Mouse (Mus musculus) large intestine, adult 2 months (tissue): ENCODE data around the gene Prss16. TPM values are rescaled to one million over a fixed set of nuclear protein-coding genes. Genes with fewer than 3 reads are reported as not detected.

Experiments
- DNase-seq: peaks from one replicate; pipeline ENCODE4 v3.0.0-alpha.2; 2012; ENCODE audit warnings: low read depth, low spot score
- WGBS: fragments of 180-500 bp; shearing (Covaris S2); methylation state at CpG from one replicate; pipeline ENCODE4 v1.1.7; 2018; 5-methylcytosine and 5-hydroxymethylcytosine counted together
- polyA plus RNA-seq: library from polyadenylated mRNA; depleted of rRNA; stranded (reverse); fragments of >200 nt; gene quantifications from 2 replicates; pipeline ENCODE4 v1.2.3, GENCODE M21; 2012

Prss16 gene
- polyA plus RNA-seq, 1 experiment = 2.9 TPM

DNA sequence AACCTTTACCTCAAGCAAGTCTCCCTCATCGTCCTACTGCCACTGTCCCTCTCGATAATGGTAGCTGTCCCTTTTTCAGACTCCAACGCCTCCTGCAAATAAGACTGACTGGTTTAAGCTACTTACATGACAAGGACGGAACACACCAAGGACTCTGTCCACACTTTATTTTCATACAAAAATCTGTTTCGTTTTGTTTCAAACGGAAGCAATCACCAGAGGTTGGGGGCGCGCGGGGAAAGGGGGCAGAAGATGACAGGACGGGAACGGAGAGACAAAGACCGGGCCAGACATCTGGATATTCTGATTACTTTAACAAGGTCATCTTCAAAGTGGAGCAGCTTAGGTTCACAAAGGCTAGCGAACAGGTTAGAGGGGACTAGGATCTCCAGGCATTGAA, 4.2 kb upstream of the Prss16 start:
- no peak for DNase-seq

DNA sequence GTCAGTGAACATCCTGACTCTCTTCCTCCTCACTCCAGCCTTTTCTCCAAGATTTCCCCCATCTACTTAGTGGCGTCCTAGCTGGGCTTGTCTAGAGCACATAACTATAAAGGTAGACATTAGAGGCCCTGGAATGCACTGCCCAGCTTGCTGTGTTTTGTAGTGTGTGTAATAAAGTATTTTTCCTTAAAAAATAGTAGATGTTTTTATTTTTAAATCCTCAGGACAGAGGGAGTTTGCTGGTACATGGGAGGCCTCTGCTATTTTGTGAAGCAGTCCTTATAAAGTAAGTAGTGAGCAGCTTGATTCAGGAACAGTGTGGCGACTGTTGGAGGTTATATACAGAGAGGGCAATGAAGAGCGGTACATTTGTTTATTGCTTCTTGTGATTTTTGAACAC, 835 bp downstream of the Prss16 start:
- WGBS = 85% methylated on average over 3 of the region's 3 CpGs
- no peak for DNase-seq

More for the DNA sequence above, 4.2 kb upstream of the Prss16 start:
- WGBS = 28% methylated on average over 13 of the region's 13 CpGs

DNA sequence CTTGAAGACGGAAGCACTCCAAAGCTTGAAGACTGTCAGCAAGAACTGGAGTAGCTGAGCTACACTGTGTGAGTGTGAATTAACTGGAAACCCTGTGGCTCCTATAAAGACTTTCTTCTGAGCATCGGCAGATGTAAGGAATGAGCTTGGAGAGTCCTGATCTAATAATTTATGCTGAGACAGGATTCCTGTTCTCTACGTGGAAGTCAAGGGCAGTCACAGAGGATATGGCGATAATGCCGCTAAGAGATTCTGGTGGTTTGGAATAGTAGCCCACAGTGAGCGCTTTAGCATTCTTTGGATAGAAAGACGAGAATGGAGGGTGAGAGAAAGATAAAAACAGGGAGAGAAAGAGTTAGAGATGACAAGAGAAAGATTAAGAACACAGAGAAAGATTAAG, 1.7 kb downstream of the Prss16 start:
- 68% methylated on average over 7 of the region's 7 CpGs for WGBS
- DNase-seq = no peak

DNA sequence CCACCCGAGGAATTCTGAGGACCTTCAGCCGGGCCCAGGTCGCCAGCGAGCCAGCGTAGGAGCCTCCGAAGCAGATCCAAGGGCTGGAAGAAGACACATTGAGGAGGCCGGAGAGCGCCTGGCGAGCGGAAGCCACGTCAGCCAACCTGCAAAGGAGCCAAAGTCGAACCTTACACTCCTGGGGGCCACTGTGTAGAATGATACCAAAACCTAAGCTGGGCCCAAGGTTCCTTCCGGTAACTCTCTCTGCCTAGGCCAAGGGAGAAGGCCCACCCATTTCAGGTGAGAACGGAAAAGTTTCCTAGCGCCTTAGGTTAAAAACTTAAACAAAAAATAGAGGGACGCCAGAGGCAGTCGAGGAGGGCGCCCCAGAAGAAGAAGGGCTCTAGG, 2.4 kb downstream of the Prss16 start:
- WGBS = 13% methylated on average over 18 of the region's 18 CpGs
- DNase-seq = no peak

DNA sequence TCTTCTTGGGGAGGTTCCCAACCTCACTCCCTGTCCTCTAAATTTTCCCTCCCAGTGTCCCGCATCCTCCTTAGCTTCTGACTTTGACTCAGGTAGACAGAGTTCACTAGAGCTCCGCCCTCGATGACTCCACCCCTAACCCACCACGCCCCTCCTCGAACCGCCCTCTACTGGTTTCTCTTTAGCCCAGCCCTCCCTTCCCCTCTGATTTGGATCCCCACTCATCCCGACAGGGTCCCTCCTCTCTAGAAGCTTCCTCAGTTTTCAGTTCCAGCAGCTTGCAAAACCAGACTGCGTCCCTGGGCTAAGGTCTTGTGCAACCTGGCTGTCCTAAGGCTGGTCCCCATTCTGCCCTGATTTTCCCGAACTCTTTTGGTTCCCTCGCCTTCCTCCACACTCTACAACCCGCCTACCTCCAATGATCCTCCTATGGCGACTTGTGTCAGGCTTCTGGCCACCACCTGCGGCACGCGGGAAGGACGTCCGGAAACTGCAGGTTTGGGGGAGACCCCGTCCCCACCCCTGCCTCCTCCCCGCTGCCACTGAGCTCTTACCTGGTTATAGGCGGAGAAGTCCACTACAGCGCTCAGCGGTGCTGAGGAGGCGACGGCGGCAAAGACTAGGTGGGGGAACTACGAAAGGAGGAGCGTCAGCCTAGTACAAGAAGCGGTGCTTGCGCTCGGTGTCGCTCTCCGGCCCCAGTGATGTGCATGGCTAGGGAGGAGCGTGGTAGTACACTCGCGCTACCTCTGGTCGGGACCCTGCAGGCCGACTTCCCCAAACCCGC, 3.0 kb downstream of the Prss16 start:
- WGBS = 1% methylated on average over 37 of the region's 38 CpGs
- DNase-seq = no peak

DNA sequence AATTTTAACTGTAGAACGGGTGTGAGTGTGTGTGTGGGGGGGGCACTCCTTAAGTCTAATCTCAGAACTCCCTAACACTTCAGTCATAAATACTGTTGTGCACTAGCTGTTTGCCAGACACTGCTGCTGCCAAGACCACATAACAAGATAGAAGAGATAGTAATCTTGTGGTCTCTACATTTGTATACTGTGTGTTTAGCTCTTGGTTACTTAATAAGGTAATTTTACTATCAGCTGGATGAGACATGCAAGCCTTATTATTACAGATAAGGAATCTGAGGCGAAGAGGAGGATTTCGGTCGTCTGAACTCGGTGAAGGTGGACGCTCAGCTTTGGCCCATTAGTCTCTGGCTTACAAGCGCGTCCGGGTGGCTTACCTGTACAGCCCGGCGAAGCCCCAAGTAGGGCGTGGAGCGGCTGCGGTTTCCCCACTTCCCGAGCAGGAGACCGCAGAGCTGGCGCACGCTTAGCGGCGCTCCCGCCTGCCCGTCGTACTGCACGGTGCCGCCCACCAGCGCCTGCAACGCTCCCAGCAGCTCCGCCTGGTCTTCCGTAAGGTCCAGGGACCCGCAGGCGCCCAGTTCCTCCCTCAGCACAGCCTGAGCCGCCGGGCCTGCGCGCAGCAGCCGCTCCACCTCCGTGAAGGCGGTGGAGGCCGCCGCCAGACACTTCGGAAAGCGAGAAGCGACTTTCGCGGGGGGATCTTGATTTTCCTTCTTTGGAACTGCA, 3.8 kb downstream of the Prss16 start:
- no peak for DNase-seq
- under 1% methylated on average over 45 of the region's 45 CpGs for WGBS

DNA sequence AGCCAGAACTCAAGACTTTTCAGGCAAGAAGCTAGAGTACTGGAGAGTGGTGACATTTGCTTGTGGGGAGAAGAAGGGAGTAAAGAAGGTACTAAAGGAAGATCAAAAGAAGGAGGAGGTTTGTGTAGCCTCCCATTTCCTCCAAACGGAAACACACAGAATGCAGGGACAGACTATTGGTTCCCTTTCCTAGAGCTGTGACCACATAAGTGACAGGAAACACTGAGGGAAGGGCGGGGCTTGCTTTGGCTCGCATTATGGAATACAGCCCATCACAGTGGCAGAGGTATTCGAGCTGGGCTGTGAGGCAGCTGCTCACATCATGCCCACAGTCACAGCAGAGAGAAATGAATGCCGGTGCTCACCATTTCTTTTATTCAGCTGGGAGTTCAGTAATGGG, 7.7 kb downstream of the Prss16 start:
- no peak for DNase-seq
- 25% methylated on average over 5 of the region's 5 CpGs for whole genome bisulfite sequencing

DNA sequence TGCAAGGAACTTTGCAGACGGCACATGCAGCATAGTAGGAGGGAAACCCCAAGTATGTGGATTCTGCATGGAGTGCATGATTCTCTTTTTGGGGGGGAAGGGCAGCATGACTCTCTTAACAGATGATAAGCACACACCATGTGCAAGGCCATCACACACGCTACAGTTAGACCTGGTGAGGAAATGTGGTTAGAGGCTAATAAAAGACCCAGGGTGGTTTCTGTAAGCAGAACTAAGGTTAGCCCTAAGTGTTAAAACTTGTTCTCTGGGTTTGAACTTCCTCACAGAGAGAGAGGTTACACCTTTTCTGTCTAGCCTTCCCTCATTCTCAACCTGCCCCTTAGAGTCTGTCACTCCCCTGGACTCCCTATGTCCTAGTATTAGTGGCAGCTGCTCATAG, 8.2 kb downstream of the Prss16 start:
- WGBS = 64% methylated on average over 2 of the region's 2 CpGs
- DNase-seq = no peak

DNA sequence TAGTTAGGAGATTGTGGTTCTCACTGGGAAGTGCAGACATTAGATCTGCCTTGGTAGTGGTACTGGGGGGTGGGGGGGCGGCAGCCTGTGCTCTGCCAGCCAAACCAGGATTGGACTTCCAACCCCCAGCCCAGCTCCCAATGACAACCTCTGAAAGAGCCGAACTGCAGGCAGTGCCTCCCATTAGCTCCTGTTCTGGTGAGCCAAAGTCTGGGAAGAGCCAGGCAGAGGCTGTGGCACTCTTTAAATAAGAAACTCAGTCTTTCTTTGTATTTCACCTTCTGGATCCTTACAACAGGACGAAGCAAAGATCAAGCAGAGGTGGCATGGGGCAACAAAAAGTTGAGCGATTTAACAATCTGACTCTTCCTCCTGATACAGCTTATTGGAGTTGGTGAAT, 10.4 kb downstream of the Prss16 start:
- DNase-seq = no peak
- WGBS = 52% methylated on average over 4 of the region's 4 CpGs

DNA sequence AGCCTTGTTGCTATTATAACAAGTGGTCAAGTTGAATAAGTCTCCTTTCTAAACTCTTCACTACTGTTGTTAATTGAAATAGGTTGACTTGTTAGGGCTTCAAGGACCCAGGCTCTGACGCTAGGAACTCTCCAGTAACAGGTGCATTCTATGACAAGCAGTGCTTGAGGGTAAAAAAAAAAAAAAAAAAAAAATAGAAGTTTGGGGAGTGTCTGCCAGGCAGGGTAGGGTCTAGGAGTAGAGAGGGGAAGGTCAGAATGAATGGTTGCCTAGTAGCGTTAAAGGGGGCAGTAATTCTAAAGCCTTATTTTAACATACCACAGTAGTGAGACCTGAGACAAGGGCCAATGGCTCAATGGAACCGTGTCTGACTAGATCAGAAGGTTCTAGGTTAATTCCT, 11.1 kb downstream of the Prss16 start:
- 40% methylated on average over 3 of the region's 3 CpGs for WGBS

DNA sequence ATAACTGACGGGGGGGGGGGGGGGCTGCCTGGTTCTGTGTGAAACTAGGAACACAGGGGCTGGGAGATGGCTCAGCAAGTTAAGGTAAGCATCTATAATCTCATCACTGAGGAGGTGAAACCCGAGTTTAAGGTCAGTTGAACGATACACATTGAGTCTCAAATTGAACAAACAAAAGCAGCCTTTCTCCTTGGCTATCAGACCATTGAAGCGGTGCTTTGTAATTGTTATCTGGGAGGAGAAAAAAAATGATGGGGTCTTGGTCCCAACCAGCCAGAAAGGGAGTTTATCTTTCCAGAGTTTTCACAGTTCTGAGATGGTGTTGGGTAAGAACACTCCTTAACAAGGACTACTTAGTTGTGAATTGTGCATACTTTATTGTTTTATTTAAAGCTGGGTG, 11.7 kb downstream of the Prss16 start:
- no peak for DNase-seq
- WGBS = 17% methylated on average over 4 of the region's 4 CpGs

More for the DNA sequence above, 11.1 kb downstream of the Prss16 start:
- DNase-seq = no peak

DNA sequence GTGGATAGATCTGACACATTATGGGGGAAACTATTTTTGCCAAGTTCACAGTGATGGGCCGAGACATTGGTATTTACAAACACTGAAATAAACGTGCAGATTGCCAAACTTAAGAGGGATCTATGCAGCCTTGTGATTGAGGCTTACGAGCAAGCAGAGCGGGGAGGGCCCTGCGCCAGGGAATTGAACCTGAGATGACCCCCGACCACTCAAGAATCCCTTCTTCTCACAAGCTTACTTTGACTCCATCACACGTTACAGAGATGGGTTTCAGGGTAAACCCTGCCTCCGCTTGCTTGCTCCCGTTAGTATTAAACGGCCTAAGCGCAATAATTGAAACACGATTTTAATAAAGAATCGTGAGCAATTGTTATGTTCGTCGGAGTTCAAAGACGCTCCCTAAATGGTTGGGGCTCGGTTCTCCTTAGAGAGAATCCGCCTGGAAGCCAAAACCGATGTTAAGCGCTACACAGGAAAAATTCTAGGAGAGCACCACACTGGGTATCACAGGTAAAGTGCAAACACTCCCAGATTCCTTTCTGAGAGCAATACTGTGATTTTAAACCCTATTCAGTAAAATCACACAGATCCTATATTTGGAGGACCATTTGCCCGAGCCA, 12.2 kb downstream of the Prss16 start:
- WGBS = 11% methylated on average over 21 of the region's 21 CpGs
- DNase-seq = no peak

DNA sequence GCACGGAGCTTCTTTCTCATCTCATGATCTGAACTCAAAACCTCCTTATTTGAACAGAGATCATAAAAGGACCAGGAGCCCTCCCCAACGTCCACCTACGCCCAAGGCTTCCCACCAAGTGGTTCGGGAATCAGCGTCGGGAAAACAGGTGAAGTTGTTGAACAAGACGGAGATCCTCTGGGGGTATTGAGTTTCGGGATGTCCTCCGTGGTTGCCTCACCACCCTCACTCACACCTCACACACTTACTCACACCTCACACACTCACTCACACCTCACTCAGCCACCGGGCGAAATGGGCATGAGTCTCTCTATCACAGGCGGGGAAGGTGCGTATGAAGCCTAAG, 12.7 kb downstream of the Prss16 start:
- no peak for DNase-seq
- WGBS = 8% methylated on average over 13 of the region's 13 CpGs

DNA sequence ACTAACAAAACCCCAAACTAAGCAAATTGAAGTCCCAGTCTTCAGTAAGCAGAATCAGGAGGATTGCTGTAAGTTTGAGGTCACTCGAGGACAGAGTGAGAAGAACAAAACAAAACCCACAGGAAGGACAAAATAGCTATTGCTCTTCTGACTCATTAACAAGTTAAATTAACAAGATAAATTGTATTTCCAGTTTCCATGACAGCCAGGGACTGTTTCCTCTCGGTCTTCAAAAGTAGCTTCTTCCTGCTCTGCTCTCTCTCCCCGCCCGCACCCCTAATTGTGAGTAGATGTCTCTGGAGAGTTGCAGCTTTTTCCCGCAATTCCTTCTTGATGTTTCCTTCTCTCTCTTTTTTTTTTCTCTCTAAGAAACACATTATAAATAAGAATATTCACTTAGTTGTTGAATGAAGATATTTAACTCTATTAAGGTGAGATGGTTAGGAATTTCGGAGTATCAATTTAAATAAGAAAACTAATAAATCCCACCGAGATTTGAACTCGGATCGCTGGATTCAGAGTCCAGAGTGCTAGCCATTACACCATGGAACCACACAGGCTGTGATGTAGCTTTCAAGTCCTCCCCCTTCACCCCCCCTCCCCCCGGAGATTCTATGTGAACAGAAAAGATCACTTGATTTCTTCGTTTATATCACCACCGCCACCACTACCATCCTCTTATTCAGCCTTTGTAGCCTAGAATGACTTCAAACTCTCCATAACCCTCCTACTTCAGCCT, 13.3 kb downstream of the Prss16 start:
- WGBS = 8% methylated on average over 12 of the region's 12 CpGs
- DNase-seq = no peak

DNA sequence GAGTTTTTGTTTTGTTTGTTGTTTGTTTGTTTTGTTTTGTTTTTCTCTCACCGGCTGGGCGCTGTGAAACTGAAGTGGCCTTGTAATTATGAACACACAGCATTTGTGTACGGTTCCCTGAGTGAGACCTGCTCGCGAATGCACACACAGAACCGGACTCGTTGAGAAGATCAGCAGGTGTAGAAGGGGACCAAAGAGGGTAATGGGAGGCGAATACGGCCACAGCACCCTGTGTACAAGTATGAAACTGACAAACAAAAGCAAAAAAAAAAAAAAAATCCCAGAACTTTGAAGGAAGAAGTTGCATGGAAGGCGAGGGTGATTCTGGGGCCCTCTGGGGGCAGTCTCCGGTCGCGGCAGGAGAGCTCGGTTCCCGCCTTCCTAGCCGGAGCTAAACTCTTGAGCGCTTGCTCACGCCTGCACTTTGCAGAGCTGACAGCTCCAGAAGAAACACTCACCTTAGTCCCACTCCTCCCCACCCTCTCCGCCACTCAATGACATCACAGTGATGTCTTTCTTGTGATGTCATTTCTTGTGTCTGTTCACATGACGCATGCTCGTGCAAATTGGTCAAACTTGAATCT, 14.1 kb downstream of the Prss16 start:
- WGBS = 3% methylated on average over 21 of the region's 21 CpGs
- DNase-seq = no peak

DNA sequence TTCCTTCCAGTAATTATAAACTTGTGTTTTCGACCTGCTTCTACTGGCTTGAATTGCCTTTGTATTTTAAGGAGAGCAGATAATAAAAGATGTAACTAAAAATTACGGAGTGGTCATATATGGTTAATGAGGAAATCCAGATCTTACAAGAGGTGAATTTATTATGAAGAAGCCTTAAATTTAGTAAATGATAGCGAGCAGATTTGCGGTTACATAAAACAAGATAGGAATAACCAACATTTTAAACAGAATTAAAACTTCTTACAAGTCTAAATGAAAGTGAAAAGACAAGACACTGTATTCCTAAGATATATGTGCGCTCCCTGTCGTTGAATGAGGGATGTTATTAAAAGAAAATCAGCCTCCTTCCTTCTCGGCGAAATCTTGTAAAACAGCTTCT, 14.6 kb downstream of the Prss16 start:
- DNase-seq = no peak
- 8% methylated on average over 8 of the region's 8 CpGs for WGBS

DNA sequence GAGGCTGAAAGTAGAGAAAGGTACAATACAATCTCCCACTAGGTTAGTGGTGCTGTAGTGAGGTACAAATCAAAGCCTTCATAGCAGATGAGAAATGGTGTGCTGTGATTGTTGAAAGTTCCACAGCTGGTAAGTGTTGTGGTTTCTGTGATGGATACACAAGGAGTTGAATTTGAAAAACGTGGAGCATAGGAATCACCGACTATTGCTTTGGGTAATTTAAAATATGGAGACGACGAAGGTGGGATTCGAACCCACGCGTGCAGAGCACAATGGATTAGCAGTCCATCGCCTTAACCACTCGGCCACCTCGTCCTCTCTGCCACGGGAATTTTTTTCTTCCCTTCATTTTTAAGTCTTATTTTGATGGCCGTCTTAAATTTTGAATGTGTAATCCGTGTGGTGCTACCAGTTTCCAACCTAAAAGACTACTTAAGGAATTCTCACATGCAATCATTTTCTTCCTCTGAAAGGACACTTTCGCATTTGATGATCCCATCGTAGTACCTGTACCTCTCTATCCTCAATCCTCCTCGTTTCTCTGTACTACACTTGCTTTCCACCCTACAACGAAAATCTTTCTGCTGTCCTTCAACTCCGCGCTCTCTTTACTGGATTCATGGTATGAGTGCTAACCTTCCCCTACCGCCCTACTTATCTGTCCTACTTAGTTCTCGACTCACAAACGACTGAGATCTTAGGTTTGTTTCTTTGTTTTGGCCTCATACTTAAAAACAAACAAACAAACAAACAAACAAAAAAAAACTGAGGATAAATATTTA, 15.4 kb downstream of the Prss16 start:
- 9% methylated on average over 22 of the region's 22 CpGs for WGBS
- no peak for DNase-seq

DNA sequence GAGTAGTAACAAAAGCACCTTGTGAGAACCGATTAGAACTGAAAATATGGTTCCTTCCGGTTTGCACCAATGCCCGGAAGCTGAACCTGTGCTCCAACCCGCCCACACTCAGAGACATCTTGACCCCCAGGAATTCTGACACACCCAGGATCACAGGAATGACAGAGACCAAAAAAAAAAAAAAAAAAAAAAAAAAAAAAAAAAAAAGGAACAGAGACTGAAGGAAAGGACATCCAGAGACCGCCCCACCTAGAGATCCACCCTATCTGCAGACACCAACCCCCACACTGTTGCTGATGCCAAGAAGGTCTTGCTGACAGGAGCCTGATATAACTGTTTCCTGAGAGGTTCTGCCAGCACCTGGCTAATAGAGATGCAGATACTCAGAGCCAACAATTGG, 17.0 kb downstream of the Prss16 start:
- 89% methylated on average over 5 of the region's 5 CpGs for WGBS
- DNase-seq = no peak

DNA sequence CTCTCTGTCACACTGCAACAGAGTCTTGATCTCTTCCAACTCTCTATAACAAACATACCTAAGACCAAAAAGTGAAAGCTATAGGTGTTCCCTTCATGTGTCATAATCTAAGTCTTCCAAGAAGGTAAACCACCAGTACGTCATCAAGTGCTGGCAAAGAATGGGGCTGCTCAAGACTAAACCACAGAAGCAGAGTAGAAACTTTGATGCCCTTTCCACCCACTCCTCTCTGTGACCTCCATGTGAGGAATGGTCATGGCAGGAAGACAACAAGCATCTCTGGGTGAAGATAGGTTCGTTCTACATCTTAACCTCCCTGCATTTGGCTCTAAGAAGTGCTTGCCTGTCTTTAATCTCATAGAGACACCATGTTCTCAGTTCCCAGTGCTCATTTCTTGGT, 25.1 kb downstream of the Prss16 start:
- 78% methylated on average over 2 of the region's 2 CpGs for WGBS

More for the DNA sequence above, 25.1 kb downstream of the Prss16 start:
- no peak for DNase-seq
